Mouse (Mus musculus): ENCODE data around the gene Taf1b.

The Taf1b gene

DNA sequence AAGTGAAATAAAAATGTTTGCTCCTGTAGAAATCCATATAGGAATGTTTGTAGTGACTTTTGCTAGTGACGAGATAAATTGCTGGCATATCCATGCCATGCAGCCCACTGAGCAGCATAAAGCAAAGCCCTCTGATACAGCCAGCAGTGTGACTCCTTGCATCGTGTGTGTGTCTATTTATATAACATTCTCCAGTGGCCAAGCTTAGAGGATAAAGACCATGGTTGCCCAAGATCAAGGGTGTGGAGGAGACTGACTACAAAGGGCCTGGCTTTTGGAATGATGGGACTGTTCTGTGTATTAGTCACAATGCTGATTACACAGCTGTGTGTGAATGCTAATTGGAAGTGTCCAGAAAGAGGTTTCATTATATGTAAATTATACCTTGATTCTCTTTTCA is 54.4 kb downstream of the Taf1b start:
- in situ Hi-C loops (cut with MboI, MseI), result no loop called here

GRCm38 (mm10) chr12:24555976-24556375 is 57.8 kb downstream of the Taf1b start:
- in situ Hi-C loops (cut with MboI, MseI), result no loop called here

DNA sequence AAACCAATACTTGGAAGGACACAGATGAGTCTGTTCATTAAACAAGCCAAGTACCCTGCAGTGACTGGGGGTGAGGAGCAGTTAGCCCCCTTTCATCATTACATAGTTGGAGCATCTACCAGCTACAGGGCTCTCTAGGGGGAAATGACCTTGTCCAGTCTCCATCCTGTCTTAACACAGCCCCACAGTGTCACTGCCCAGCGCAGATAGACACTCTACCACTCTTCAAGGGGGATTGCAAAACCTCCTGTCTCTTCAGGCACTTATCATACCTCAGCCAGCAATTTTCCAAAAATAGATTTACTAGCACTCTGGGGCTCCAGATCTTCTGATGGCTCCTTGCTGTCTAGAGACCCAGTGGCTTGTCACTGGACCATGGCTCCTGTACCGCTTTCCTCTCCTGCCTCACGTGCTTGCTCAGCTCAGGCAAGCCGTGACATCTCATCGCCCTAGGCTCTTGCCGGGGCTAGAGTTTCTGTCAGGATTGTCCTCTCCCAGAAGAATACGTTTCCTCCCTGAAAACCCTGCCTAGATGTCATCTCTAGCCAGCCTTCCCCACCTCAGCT is 65.3 kb downstream of the Taf1b start:
- in situ Hi-C loops (cut with MboI, MseI), result no loop called here

DNA sequence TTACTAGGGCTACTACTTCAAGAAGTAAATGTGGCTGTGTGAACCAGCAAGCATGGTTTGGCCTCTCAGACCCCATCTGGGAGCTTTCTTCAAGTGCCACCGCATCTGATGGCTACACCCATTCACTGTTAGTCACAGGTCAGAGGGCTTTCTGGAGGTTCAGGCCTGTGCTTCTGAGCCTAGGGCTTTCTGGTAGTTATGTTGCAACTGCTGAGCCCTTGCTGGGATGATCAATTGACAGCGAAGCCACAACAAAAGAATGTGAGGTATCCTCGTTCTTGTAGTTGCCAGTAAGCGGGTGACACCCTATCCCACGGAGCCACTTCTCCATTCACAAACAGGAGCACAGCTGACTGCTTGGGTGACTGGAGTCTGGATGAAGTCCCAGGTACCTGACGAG is 67.2 kb downstream of the Taf1b start:
- in situ Hi-C loops (cut with MboI, MseI), result no loop called here

DNA sequence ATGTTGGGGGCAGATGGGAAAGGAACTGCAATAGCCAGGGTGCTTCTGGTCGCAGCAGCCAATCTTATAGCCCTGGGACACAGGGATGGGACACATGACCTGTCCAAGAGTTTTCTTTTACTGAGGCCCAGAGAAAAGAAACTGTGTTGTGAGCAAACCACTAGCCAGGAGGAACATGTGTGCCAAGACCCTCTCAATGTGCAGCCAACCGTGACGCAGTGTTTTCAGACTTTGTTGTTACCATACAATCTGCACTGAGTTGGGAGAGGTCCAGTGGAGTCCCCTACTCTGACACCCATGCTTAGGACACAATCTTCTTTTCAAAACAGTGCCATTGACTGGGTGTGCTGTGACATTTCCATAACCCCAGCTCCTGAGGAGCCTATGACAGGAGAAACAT is 69.4 kb downstream of the Taf1b start:
- in situ Hi-C loops (cut with MboI, MseI), result no loop called here

- in situ Hi-C loops (cut with MboI, MseI), result no loop called here
Measured at GRCm38 (mm10) chr12:24571523-24572392, 73.6 kb downstream of the Taf1b start, which contains the start of gene Grhl1. Gene Grhl1 (plus strand): TSS chr12:24572283.

- in situ Hi-C loops (cut with MboI, MseI), result no loop called here
Measured at GRCm38 (mm10) chr12:24572421-24573274, 74.5 kb downstream of the Taf1b start.

DNA sequence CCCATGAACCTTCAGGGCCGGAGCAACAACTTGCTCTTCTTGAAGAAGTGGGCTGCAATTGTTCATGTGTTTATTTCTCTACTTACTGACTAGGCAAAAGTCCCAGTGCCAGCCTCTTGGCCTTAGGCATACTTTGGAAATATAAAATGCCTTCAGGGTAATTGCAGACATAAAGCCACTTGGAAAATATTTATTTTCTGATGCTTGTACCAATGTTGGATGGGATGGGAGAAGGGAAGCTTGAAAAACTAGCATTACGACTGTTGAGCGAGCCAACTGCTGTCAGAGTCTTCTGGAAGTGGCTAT is 75.1 kb downstream of the Taf1b start:
- in situ Hi-C loops (cut with MboI, MseI), result no loop called here

DNA sequence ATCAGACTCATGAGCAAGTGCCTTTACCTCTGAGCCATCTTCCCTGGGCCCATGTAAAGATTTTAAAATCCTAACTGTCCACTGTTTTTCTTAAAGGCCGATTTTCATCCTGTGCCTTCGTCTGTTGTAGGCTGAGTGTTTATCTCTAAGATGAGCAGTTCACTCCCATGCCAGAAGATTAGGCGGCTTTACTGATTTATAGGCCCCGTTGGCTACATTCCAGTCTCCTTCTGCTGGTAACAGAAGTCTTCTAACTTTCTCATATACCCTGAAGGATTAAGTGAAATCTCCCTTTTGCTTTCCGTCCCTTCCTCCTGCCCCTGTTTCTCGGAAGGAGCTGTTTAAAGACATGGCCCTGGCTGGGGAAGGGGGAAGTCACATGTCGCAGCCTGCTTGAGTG is 76.7 kb downstream of the Taf1b start:
- in situ Hi-C loops (cut with MboI, MseI), result no loop called here

- in situ Hi-C loops (cut with MboI, MseI), result no loop called here
Measured at GRCm38 (mm10) chr12:24580452-24580851, 82.3 kb downstream of the Taf1b start.

DNA sequence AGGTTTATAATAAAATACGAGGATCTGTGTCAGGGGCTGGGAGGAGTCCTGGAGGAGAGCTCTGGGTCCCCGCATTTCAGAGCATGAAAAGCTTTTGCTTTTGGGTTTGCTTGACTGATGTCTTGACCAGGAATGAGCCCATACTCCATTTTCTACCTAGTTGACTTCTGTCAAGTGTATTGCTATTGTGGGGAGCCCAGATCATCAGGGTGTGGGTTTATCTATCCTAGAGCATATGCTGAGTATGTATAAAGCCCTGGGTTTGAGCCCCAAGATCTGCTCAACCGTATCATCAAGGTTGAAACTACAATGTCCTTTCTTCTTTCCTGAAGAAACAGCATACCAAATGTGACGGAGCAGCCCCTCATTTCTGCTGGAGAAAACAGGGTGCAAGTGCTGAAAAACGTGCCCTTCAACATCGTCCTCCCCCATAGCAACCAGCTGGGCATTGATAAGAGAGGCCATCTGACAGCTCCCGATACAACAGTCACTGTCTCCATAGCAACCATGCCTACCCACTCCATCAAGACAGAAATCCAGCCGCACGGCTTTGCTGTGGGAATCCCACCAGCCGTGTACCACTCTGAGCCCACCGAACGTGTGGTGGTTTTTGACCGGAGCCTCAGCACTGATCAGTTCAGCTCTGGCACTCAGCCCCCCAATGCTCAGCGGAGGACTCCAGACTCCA is 83.0 kb downstream of the Taf1b start:
- in situ Hi-C loops (cut with MboI, MseI), result no loop called here

GRCm38 (mm10) chr12:24583653-24584052 is 85.5 kb downstream of the Taf1b start:
- in situ Hi-C loops (cut with MboI, MseI), result no loop called here

GRCm38 (mm10) chr12:24584835-24585234 is 86.7 kb downstream of the Taf1b start:
- in situ Hi-C loops (cut with MboI, MseI), result no loop called here

DNA sequence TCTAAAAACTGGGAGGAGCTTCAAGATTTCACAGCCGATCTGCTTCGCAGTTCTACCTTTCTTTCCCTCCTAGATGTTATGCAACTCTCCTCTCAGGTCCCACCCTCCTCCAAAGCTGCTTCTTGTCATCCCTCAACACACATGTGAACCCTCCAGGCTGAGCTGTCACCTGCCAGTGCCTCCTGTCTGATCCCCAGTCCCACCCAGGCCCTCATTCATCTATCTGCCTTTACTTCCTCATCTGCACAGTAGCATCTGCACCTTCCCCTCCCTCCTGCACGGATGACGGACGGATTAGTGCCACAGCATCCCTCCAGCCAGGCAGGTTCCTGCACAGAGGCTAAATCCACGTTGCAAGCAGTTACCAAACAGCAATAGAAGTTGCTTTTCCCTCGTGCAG is 88.0 kb downstream of the Taf1b start:
- in situ Hi-C loops (cut with MboI, MseI), result no loop called here

DNA sequence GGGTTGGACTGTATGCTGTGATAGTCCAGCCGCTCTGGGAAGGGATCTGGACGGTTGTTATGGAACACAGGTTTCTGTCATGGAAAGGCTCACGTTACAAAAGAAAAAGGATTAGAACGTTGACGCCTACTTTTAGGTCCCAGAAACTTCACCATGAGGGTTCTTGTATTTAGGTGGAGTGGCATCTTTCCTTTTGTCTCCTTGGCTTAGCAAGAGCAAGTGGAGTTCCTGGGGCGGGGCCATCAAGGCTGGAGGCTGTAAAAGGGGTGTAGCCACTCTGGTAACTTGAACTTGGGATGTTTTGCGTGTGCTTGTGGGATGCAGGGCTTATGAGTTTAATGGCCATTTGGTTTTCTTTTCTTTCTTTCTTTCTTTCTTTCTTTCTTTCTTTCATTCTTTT is 92.2 kb downstream of the Taf1b start:
- in situ Hi-C loops (cut with MboI, MseI), result no loop called here

- in situ Hi-C loops (cut with MboI, MseI), result no loop called here
Measured at GRCm38 (mm10) chr12:24592055-24592454, 93.9 kb downstream of the Taf1b start.

DNA sequence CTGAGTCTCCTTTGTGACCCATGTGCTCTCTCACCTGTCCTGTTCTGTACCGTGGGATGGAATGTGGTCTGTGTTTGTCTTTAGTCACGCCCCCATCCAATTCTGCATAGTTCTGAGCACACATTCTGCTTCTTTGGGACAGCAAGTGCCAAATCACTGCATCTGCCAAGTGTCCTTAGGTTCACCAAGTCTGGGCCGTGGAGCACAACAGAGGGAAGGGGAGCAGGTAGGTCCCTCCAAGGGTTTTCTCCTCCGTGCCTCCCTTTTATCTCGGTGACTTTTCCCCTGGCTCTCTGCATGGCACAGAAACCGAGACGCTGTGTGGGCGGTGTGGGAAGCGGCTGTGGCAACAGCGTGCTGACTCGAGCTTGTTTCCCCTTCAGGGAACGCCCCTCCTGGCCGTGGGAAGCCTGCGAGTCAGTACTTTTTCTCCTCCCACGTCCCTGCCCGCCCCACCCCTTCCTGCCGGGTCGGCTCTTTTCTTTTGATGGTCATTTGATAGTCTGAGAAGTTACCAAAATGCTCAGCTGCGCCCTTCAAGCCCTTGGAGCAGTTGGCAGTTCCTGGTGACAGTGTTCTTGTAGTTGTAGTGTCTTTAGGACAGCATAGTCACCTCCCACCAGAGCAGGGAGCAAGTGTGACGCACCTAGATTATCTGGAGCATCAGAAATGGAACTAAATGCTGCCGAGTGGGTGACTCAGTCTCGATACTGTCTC is 95.0 kb downstream of the Taf1b start:
- in situ Hi-C loops (cut with MboI, MseI), result no loop called here

DNA sequence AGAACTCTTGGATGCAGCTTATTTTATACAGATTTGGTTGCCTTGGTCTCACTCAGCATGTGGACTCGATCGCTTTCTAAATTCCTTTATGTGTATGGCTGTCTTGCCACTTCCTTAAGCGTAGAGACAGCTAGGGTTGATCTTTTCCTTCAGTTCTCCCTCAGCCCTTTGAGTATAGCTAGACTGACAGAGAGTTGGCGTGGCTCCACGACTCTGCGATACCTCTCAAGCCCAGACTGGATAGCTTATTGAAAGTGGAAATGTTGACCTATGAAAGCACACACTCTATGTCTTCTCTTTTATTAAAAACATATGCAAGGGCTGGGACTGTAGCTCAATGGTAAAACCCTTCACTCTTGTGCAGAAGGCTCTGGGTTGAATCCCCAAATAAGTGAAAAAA is 99.2 kb downstream of the Taf1b start:
- in situ Hi-C loops (cut with MboI, MseI), result no loop called here

- in situ Hi-C loops (cut with MboI, MseI), result no loop called here
Measured at GRCm38 (mm10) chr12:24599366-24599895, 101.3 kb downstream of the Taf1b start.

- in situ Hi-C loops (cut with MboI, MseI), result loop anchor here (5.0 kb wide), 1 partner anchor 102 kb away; no protein-coding TSS in a partner anchor
Measured at GRCm38 (mm10) chr12:24600074-24600473, 101.9 kb downstream of the Taf1b start.

GRCm38 (mm10) chr12:24600806-24601205 is 102.6 kb downstream of the Taf1b start:
- in situ Hi-C loops (cut with MboI, MseI), result loop anchor here (5.0 kb wide), 1 partner anchor 101 kb away; no protein-coding TSS in a partner anchor

All from regulatory T cell (primary cell).